Mouse (Mus musculus): ENCODE measurements around the gene Rsph3a. TPM values are rescaled to one million over a fixed set of nuclear protein-coding genes. Genes with fewer than 3 reads are reported as not detected.
A peak's percentile ranks its signal among the peaks of the same experiment; 100 is the strongest.

Rsph3a gene
- total and polyA plus RNA-seq, 3 experiments = 26.6 to 58.5 (median 38.7) TPM

DNA sequence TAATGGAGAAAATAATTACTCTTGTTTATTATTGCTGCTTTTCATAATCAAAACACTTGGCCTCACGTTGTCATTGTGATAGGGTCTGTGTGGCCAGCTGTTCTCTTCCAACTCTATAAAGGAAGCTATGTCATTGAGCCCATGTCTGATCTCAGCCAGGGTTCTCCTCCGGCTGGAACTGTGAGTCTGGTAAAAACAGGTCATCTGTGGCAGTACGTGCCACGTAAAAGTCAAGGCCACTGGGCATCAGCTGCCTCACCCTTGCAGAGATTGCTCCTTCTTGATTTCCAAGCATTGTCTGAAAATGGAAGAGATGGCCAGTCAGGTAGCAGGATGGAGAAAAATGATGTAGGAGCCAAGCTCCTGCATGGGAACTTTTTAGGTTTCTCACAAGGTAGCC, 45.5 kb upstream of the Rsph3a start:
- 71% methylated on average over 4 of the region's 4 CpGs for whole genome bisulfite sequencing
- Histone ChIP-seq H3K36me3 (ENCODE audit: control insufficient read depth, insufficient read depth, low read length) (no peaks in the 10 kb centered on the region), H3K79me2 (replicated peaks; ENCODE audit: control insufficient read depth, insufficient read depth, low read length) (no peaks in the 10 kb centered on the region), H3K27ac (no peak overlapping the region), H3K27me3 (ENCODE audit: control insufficient read depth, insufficient read depth, low read length) (no peaks in the 10 kb centered on the region; the same call in 1 of the 2 replicates), H3K4me1 (ENCODE audit: control insufficient read depth, insufficient read depth, low read length) (no peaks in the 10 kb centered on the region), H3K9ac (ENCODE audit: low read depth, low read length) (no peak overlapping the region), H3K4me3 (no peak overlapping the region)
- no peak for TF ChIP-seq POLR2A (IDR thresholded peaks at IDR 0.05; ENCODE audit: insufficient read depth, low read depth, low read length)
- TF ChIP-seq CTCF (IDR thresholded peaks at IDR 0.05) = no peak
- TF ChIP-seq EP300 (IDR thresholded peaks at IDR 0.05; ENCODE audit: insufficient read depth, low read depth, low read length) = no peak
- DNase-seq = no peak
- intact Hi-C loops (cut with DNase I) = no loop called here

DNA sequence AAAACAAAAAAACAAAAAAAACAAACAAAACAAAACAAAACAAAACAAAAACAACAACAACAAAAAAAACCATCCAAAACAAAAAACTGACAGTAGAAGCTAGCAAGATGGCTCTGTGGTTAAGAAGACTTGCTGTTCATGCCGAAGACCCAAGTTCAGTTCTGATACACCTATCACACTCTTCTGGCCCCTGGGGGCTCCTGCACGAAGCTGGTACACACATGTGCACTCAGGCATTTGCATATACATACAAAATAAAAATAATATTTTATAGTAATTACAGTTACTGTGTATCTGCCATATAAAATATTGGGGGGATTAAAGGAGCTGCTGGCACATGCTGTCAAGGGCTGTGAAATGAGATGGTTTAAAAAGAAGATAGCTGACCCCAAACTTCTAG, 43.9 kb upstream of the Rsph3a start:
- Histone ChIP-seq H3K9ac (ENCODE audit: low read depth, low read length) (no peak overlapping the region), H3K27me3 (ENCODE audit: control insufficient read depth, insufficient read depth, low read length) (no peaks in the 10 kb centered on the region), H3K4me3 (no peak overlapping the region), H3K4me1 (ENCODE audit: control insufficient read depth, insufficient read depth, low read length) (no peaks in the 10 kb centered on the region), H3K27ac (no peak overlapping the region), H3K36me3 (ENCODE audit: control insufficient read depth, insufficient read depth, low read length) (no peaks in the 10 kb centered on the region), H3K79me2 (replicated peaks; ENCODE audit: control insufficient read depth, insufficient read depth, low read length) (no peaks in the 10 kb centered on the region)
- intact Hi-C loops (cut with DNase I) = no loop called here
- WGBS = 68% methylated on average over 2 of the region's 2 CpGs
- TF ChIP-seq POLR2A (IDR thresholded peaks at IDR 0.05; ENCODE audit: insufficient read depth, low read depth, low read length) (no peak), CTCF (IDR thresholded peaks at IDR 0.05) (no peak), EP300 (IDR thresholded peaks at IDR 0.05; ENCODE audit: insufficient read depth, low read depth, low read length) (no peak)
- DNase-seq = no peak

DNA sequence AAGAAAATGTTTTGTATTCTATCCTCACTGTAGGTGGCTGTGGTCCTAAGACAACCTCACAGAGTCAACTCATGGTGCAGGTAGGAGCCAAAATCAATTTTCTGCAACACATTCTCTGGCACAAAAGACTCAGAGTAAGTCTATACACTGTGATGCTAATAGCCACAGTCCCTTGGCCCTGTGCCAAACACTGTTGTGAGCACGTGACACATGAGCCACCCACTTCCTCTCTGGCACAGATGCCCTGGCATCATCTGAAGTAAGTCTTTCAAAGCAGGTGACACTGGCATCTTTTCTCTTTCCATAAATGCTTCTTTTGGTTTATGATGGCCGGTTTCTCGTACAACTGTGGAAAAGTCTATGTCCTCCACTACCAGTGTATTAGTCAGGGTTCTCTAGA, 43.1 kb upstream of the Rsph3a start:
- no peak overlapping the region for H3K9ac ChIP-seq (ENCODE audit: low read depth, low read length)
- intact Hi-C loops (cut with DNase I) = no loop called here
- no peaks in the 10 kb centered on the region for H3K36me3 ChIP-seq (ENCODE audit: control insufficient read depth, insufficient read depth, low read length)
- 60% methylated on average over 3 of the region's 3 CpGs for WGBS
- peak in 1 of 2 experiments; percentile 43 for DNase-seq
- no peaks in the 10 kb centered on the region for H3K27me3 ChIP-seq (ENCODE audit: control insufficient read depth, insufficient read depth, low read length)
- H3K4me3 ChIP-seq = no peak overlapping the region
- H3K79me2 ChIP-seq (replicated peaks; ENCODE audit: control insufficient read depth, insufficient read depth, low read length) = no peaks in the 10 kb centered on the region
- H3K27ac ChIP-seq = no peak overlapping the region
- TF ChIP-seq CTCF (IDR thresholded peaks at IDR 0.05) (no peak), EP300 (IDR thresholded peaks at IDR 0.05; ENCODE audit: insufficient read depth, low read depth, low read length) (no peak), POLR2A (IDR thresholded peaks at IDR 0.05; ENCODE audit: insufficient read depth, low read depth, low read length) (no peak)
- H3K4me1 ChIP-seq (ENCODE audit: control insufficient read depth, insufficient read depth, low read length) = no peaks in the 10 kb centered on the region

DNA sequence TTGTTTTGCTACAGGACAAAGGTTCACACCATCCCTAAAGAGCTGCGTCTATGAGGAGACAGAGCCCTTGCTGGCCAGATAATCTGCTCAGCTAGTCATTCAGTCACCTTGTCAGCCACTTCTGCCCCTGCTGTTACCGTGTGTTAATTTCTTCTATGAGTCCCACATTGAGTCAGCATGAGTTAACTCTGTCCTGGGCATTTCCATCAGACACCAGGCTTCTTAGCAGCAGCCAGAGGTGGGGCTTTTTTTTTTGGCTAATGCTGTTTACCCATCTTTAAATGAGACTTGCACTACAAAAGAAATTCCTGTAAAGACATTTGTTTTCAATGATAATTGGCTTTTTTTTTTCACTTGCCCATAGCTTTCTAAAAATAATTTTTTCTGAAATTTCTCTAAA, 40.4 kb upstream of the Rsph3a start:
- intact Hi-C loops (cut with DNase I) = no loop called here
- WGBS = 30% methylated on average over 2 of the region's 2 CpGs

DNA sequence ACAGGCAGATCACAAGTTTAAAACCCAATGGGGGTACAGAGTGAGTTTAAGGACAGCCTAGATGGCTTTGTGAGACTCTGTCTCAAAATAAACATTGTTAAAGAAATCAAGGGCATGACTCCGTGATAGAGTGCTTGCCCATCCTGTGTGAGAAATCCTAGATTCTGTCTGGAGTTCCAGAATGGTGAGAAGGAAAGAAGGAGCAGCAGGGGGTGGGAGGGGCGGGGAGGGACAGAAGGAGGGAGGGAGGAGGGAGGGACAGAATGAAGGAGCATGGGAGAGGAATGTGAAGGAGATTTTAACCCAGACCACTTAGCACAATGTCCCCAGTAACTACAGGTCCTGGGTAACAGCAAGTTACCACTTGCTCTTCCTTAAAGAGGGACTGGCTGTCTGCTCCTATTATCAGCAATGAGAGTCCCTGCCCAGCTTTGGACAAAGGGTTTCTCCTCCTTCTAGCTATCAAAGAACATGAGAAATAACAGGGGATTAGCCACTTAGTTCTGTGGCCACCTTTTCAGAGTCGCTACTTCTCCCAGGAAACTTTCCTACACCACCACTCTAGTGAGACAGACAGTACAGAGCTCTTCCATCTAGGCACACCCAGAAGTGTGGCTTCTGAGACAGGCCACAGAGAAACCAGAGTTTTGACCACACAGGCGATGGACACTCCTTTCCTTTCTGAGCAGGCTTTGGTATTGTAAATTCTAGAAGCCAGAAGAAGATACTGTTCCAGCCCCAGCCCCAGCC, 39.3 kb upstream of the Rsph3a start:
- H3K27me3 ChIP-seq (ENCODE audit: control insufficient read depth, insufficient read depth, low read length) = peaks cover under 1% of the 10 kb centered on the region
- H3K4me3 ChIP-seq = no peak overlapping the region
- no peak overlapping the region for H3K9ac ChIP-seq (ENCODE audit: low read depth, low read length)
- 51% methylated on average over 4 of the region's 4 CpGs for WGBS
- intact Hi-C loops (cut with DNase I) = no loop called here
- TF ChIP-seq POLR2A (IDR thresholded peaks at IDR 0.05; ENCODE audit: insufficient read depth, low read depth, low read length) (no peak), EP300 (IDR thresholded peaks at IDR 0.05; ENCODE audit: insufficient read depth, low read depth, low read length) (no peak), CTCF (IDR thresholded peaks at IDR 0.05) (no peak)
- DNase-seq = no peak
- H3K4me1 ChIP-seq (ENCODE audit: control insufficient read depth, insufficient read depth, low read length) = no peaks in the 10 kb centered on the region
- no peaks in the 10 kb centered on the region for H3K79me2 ChIP-seq (replicated peaks; ENCODE audit: control insufficient read depth, insufficient read depth, low read length)
- H3K36me3 ChIP-seq (ENCODE audit: control insufficient read depth, insufficient read depth, low read length) = no peaks in the 10 kb centered on the region
- H3K27ac ChIP-seq = no peak overlapping the region

More for the DNA sequence above, 40.4 kb upstream of the Rsph3a start:
- DNase-seq = no peak
- TF ChIP-seq CTCF (IDR thresholded peaks at IDR 0.05) = no peak
- no peak for TF ChIP-seq EP300 (IDR thresholded peaks at IDR 0.05; ENCODE audit: insufficient read depth, low read depth, low read length)
- TF ChIP-seq POLR2A (IDR thresholded peaks at IDR 0.05; ENCODE audit: insufficient read depth, low read depth, low read length) = no peak
- Histone ChIP-seq H3K36me3 (ENCODE audit: control insufficient read depth, insufficient read depth, low read length) (no peaks in the 10 kb centered on the region), H3K9ac (ENCODE audit: low read depth, low read length) (no peak overlapping the region), H3K4me3 (no peak overlapping the region), H3K79me2 (replicated peaks; ENCODE audit: control insufficient read depth, insufficient read depth, low read length) (no peaks in the 10 kb centered on the region), H3K4me1 (ENCODE audit: control insufficient read depth, insufficient read depth, low read length) (no peaks in the 10 kb centered on the region), H3K27ac (no peak overlapping the region), H3K27me3 (ENCODE audit: control insufficient read depth, insufficient read depth, low read length) (no peaks in the 10 kb centered on the region; the same call in 1 of the 2 replicates)

DNA sequence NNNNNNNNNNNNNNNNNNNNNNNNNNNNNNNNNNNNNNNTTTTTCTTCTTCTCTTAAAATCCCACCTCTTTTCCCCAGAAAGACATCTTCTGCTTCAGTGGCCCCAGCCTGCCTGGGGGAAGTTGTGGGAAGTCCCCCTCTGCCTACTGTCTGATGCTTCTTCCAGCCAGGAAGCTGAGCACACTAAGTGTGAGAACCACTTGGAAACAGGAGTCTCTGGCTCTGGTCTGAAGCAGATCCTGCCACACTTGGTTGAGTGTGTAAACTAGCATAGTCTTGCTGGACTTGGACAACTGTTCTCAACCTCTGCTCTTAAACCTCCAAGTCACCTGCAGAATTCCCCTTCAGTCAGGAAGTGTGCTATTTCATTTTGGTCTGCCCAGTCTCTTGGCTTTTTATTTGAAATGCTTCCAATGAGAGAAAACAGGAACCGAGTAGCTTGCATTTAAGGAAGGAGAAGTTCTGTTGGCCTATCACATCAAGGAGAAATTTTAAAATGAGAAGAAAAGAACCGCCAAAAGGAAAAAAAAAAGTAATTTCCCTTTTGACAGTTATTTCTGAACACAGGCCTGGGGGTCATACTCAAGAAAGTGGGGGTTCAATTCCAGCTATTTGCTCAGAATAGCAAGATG, 30.7 kb upstream of the Rsph3a start:
- H3K27ac ChIP-seq = no peak overlapping the region

More for the DNA sequence above, 30.7 kb upstream of the Rsph3a start:
- Histone ChIP-seq H3K27me3 (ENCODE audit: control insufficient read depth, insufficient read depth, low read length) (peaks cover 4% of the 10 kb centered on the region), H3K4me1 (ENCODE audit: control insufficient read depth, insufficient read depth, low read length) (no peaks in the 10 kb centered on the region), H3K9ac (ENCODE audit: low read depth, low read length) (no peak overlapping the region), H3K79me2 (replicated peaks; ENCODE audit: control insufficient read depth, insufficient read depth, low read length) (no peaks in the 10 kb centered on the region), H3K4me3 (no peak overlapping the region), H3K36me3 (ENCODE audit: control insufficient read depth, insufficient read depth, low read length) (no peaks in the 10 kb centered on the region)
- no peak for DNase-seq
- intact Hi-C loops (cut with DNase I) = no loop called here
- TF ChIP-seq EP300 (IDR thresholded peaks at IDR 0.05; ENCODE audit: insufficient read depth, low read depth, low read length) (no peak), CTCF (IDR thresholded peaks at IDR 0.05) (no peak), POLR2A (IDR thresholded peaks at IDR 0.05; ENCODE audit: insufficient read depth, low read depth, low read length) (no peak)
- 59% methylated on average over 2 of the region's 2 CpGs for WGBS
